Mouse (Mus musculus) C2C12 (cell line): ENCODE data around the gene Rmi2. TPM values are rescaled to one million over a fixed set of nuclear protein-coding genes. Genes with fewer than 3 reads are reported as not detected.

Experiments used
- H3K27me3 ChIP-seq: one replicate; pipeline ENCODE4 v1.6.1; 2011; ENCODE audit not compliant: control insufficient read depth, insufficient read depth, insufficient read length
- H3K36me3 ChIP-seq: one replicate; pipeline ENCODE4 v1.6.1; 2011; ENCODE audit not compliant: control insufficient read depth, insufficient read depth
- H3K4me3 ChIP-seq: one replicate; pipeline ENCODE4 v1.5.1; 2011; ENCODE audit warnings: mild to moderate bottlenecking, control low read depth; ENCODE audit not compliant: poor library complexity, insufficient read depth, severe bottlenecking
- H3K79me2 ChIP-seq: one replicate; pipeline ENCODE4 v1.6.1; 2011; ENCODE audit not compliant: control insufficient read depth, insufficient read depth
- H3K79me3 ChIP-seq: one replicate; pipeline ENCODE4 v1.6.1; 2011; ENCODE audit warnings: low read depth, control low read depth
- H3ac ChIP-seq: one replicate; pipeline ENCODE3; 2011; ENCODE audit warnings: low read depth; ENCODE audit not compliant: control insufficient read depth, insufficient read length
- CEBPB ChIP-seq: IDR thresholded peaks from one replicate; pipeline ENCODE4 v1.6.1; 2011; ENCODE audit warnings: low read depth, mild to moderate bottlenecking, control low read depth, moderate library complexity
- CTCF ChIP-seq: IDR thresholded peaks from one replicate; pipeline ENCODE4 v1.5.1; 2011; ENCODE audit not compliant: control insufficient read depth, insufficient read depth, insufficient read length
- FOSL1 ChIP-seq: IDR thresholded peaks from one replicate; pipeline ENCODE4 v1.8.0; 2011; ENCODE audit warnings: mild to moderate bottlenecking, low read length; ENCODE audit not compliant: poor library complexity, insufficient read depth, severe bottlenecking
- MAX ChIP-seq: IDR thresholded peaks from one replicate; pipeline ENCODE4 v1.6.1; 2011; ENCODE audit warnings: mild to moderate bottlenecking, control low read depth
- MYOD1 ChIP-seq: IDR thresholded peaks from one replicate; pipeline ENCODE4 v1.6.1; 2011; ENCODE audit warnings: low read depth; ENCODE audit not compliant: control insufficient read depth, insufficient read length
- MYOG ChIP-seq: IDR thresholded peaks from one replicate; pipeline ENCODE4 v1.6.1; 2011; ENCODE audit not compliant: control insufficient read depth, insufficient read length; ENCODE audit errors: extremely low read depth
- USF1 ChIP-seq: IDR thresholded peaks from one replicate; pipeline ENCODE4 v1.6.1; 2011; ENCODE audit warnings: low read depth, mild to moderate bottlenecking, control low read depth, moderate library complexity
- polyA plus RNA-seq: library from polyadenylated mRNA; unstranded; fragments of >200 nt; fragmentation: generic; extraction: Trizol; gene quantifications from one replicate; pipeline ENCODE4 v1.2.1, GENCODE M21; 2012; ENCODE audit warnings: missing spikeins

The Rmi2 gene
- polyA plus RNA-seq, 1 experiment, result 2.5 TPM

- Histone ChIP-seq H3ac (no peak overlapping the region), H3K79me3 (no peaks in the 10 kb centered on the region), H3K36me3 (no peaks in the 10 kb centered on the region), H3K27me3 (no peaks in the 10 kb centered on the region), H3K4me3 (no peak overlapping the region), H3K79me2 (no peaks in the 10 kb centered on the region)
- no peak for TF ChIP-seq USF1
- no peak for TF ChIP-seq CEBPB
- no peak for TF ChIP-seq MYOG
- no peak for TF ChIP-seq MYOD1
- TF ChIP-seq FOSL1, result no peak
- no peak for TF ChIP-seq CTCF
- no peak for TF ChIP-seq MAX
These were observed 102.0 kb downstream of the Rmi2 start for GRCm38 (mm10) chr16:10936700-10937319.

- TF ChIP-seq CTCF (no peak), MYOG (no peak), MYOD1 (no peak), USF1 (no peak), CEBPB (no peak), FOSL1 (no peak), MAX (no peak)
- H3K27me3 ChIP-seq, result no peaks in the 10 kb centered on the region
- no peak overlapping the region for H3K4me3 ChIP-seq
- H3K36me3 ChIP-seq, result no peaks in the 10 kb centered on the region
- H3K79me3 ChIP-seq, result no peaks in the 10 kb centered on the region
- no peaks in the 10 kb centered on the region for H3K79me2 ChIP-seq
- H3ac ChIP-seq, result no peak overlapping the region
These were observed 102.6 kb downstream of the Rmi2 start for GRCm38 (mm10) chr16:10937497-10937896.

DNA sequence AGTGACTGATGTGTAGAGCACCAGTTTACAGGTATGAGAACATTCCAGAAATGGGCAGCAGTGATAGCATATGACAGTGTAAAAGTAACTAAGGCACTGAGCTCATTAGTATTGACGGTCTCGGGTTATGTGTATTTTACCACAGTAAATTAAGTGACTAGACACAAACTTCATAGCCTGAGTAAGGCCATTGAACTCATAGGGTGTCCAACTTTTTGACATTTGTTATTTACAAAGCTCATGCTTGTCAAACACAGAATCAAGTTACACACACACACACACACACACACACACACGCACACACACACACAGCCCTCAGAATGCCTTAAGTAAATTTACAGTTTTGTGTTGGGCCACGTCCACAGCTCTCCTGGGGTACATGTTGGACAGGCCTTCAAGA lies 105.1 kb downstream of the Rmi2 start:
- Histone ChIP-seq H3K4me3 (no peak overlapping the region), H3ac (no peak overlapping the region), H3K36me3 (no peaks in the 10 kb centered on the region), H3K27me3 (no peaks in the 10 kb centered on the region), H3K79me3 (no peaks in the 10 kb centered on the region), H3K79me2 (no peaks in the 10 kb centered on the region)
- TF ChIP-seq FOSL1 (no peak), CEBPB (no peak), USF1 (no peak), MYOD1 (no peak), CTCF (no peak), MYOG (no peak), MAX (no peak)

DNA sequence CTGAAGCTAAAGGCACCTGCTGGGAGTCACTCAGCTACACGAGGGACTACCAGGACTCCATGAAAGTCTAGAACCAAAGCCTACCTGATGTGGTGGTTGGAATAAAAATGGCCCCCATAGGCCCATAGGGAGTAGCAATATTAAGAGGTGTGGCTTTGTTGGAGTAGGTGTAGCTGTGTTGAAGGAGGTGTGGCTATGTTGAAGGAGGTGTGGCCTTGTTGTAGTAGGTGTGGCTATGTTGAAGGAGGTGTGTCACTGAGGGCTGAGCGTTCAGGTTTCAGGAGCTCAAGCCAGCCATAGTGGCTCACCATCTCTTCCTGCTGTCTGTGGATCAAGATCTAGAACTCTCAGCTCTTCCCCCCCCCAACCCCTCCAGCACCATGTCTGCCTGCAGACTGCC lies 105.8 kb downstream of the Rmi2 start:
- TF ChIP-seq MAX (no peak), CTCF (no peak), MYOG (no peak), CEBPB (no peak), FOSL1 (no peak), USF1 (no peak), MYOD1 (no peak)
- H3K27me3 ChIP-seq, result no peaks in the 10 kb centered on the region
- no peak overlapping the region for H3K4me3 ChIP-seq
- no peaks in the 10 kb centered on the region for H3K79me3 ChIP-seq
- H3ac ChIP-seq, result no peak overlapping the region
- no peaks in the 10 kb centered on the region for H3K79me2 ChIP-seq
- H3K36me3 ChIP-seq, result no peaks in the 10 kb centered on the region

Other genes with a start within 250 kb of the Rmi2 start
- 4.6 TPM for gene Socs1, start 49.5 kb upstream of the Rmi2 start, polyA plus RNA-seq
- not detected for gene Tnp2, start 46.4 kb upstream of the Rmi2 start, polyA plus RNA-seq
- not detected for gene Prm3, start 44.1 kb upstream of the Rmi2 start, polyA plus RNA-seq
- not detected for gene Prm2, start 38.9 kb upstream of the Rmi2 start, polyA plus RNA-seq
- gene Prm1, start 29.2 kb upstream of the Rmi2 start, polyA plus RNA-seq, result not detected
- not detected for gene Gm11172, start 22.1 kb upstream of the Rmi2 start, polyA plus RNA-seq
- gene Snn, start 225.9 kb downstream of the Rmi2 start, polyA plus RNA-seq, result 54.1 TPM
- gene Litaf, start 231.1 kb downstream of the Rmi2 start, polyA plus RNA-seq, result 116 TPM